Mouse (Mus musculus): ENCODE measurements around the gene Hmga2.
"Not testable (repeated sequence)": the region's sequence is repeated elsewhere in the genome, so short reads cannot be mapped to it uniquely, and the experiment has no call there.

Gene Hmga2

DNA sequence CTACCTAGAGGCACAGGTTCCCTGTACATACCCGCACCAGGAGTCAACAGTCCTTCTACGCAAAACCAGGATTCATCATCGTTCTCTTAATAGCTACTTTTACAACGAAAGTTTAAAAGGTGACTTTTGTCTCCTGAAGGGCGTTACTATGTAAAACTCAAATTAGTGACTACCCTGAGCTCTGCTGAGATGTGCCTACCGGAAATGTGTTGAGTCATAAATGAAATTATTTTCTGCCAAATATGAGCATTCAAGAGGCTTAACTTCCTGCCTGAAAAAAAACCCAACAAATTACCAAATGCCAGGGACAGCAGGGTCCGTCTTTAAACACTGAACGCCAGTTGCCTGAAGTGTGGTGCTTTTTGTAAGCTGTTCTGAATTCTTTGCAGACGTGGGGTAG lies 81.5 kb downstream of the Hmga2 start:
- DNase-seq (ENCODE audit: low spot score in 2 of 2), result no peak

GRCm38 (mm10) chr10:120391971-120392716 lies 84.1 kb downstream of the Hmga2 start:
- no peak for DNase-seq (ENCODE audit: low spot score in 2 of 2)

DNA sequence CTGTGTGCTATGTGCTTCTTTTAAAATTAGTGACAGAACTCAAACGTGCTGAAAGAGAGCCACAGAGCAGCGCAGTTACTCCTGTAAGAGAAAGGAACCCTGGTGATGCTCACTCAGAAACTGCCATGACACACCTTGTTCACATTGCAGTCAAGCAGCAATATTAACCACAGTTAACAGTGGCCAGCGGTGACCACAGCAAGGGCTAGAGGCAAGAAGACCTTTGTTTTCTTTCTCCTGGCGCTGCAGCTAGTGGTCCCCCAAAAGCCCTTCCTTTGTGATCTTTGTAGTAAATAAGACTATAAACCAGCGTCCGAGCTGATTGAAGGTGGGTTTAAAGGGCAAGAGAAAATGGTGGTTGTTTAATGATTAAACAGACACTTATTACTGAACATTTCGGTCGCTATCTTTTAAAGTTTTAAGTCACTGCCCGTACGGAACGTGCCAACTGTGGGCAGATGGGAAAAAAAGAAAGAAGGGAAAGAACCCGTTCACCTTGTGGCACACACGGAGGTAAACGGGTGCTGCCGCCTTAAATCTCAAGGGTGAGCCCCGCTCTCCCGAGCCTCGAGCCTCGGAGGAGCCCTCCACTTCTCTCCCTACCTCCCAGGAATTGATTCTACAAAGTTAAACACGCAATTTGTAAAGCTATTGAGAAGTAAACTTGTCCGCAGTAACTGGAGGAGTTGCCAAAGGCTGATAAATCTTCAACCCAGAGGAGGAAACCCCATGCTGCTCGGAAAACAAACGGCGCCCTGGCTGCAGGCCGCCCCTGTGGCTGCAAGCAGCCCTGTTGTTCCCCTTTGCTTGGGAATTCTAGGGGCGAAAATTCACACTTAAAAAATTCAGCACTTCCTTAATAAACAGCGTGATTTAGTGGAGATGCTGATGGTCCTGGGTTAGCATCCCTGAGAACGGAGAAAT lies 85.1 kb downstream of the Hmga2 start:
- no peak for DNase-seq (ENCODE audit: low spot score in 2 of 2)

GRCm38 (mm10) chr10:120389707-120390106 lies 86.6 kb downstream of the Hmga2 start:
- no peak for DNase-seq (ENCODE audit: low spot score in 2 of 2)

- DNase-seq (ENCODE audit: low spot score in 2 of 2), result no peak
Measured at GRCm38 (mm10) chr10:120388966-120389365, 87.3 kb downstream of the Hmga2 start.

DNA sequence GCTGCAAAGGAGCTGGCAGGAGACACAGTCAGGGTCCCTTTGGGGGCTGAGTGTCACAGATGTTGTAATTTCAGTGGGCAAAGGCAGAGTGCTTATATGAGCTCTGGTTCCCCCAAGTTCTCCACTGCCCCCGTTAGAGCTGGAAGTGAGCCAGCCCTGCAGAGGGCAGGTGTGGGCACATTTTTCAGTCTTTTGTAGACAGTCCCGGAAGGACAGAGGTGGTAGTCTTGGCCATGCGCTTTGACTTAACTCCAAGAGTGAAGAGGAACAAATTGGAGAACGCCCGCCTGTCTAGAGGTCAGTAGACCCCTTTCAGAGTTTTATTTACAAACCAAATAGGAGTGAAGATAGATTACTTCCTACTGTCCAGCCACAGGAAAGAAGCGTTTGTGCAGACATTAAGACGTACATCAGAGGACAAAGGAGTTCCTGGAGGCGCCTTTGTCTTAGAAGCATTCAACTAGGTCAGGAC lies 87.8 kb downstream of the Hmga2 start:
- no peak for DNase-seq (ENCODE audit: low spot score in 2 of 2)

DNA sequence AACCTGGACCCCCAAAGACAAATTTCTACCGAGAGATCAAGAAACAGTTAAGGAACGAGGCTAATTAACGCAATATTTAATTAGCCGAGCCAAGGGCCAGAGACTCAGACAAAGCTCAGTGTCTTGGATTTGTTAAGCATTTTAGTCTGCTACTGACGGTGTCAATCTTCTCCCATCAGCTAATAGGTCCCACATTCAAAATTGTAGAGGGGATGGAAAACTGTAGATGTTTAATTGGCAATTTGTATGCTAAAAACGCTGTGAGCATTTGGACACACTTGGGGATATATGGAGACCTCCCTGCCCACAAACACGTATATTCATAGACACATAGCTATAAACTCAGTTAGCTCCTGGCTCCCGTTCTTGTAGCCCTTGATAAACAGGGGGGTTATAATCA lies 89.2 kb downstream of the Hmga2 start:
- no peak for DNase-seq (ENCODE audit: low spot score in 2 of 2)

DNA sequence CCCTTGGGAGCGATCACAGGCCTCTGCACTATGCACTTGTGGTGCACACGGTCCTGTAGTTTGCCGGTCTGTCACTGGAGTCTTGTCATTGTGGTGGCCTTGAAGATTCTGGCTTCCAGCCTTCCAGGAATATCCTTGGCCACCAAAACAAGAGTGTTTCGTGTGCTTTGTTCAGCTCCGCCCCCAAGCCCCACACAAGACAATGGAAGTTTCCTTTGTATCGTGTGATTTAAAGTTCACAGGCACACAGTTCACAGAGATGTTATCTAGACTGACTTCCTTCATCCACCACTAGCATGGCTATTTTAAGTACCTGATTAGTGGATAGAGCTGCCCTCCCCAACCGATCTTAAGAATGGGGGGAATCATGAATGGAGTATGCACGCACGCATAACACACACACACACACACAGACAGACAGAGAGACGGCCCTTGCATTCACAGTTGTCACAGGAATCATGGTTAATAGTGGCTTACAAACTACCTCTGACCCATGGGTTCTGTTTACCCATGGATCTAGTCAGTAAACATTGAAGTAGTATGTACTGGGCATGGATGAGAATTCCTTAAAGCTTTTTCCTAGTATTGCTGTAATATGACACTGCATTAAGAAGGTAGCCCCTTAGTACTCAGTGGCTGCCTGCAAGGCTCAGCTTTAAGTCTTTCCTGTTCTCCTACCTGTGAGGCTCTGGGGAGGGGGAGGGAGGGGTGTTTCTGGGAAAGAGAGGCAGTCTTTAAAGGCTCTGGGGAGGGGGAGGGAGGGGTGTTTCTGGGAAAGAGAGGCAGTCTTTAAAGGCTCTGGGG lies 91.3 kb downstream of the Hmga2 start:
- no peak for DNase-seq (ENCODE audit: low spot score in 2 of 2)

- no peak for DNase-seq (ENCODE audit: low spot score in 2 of 2)
Measured at GRCm38 (mm10) chr10:120384040-120384439, 92.2 kb downstream of the Hmga2 start.

DNA sequence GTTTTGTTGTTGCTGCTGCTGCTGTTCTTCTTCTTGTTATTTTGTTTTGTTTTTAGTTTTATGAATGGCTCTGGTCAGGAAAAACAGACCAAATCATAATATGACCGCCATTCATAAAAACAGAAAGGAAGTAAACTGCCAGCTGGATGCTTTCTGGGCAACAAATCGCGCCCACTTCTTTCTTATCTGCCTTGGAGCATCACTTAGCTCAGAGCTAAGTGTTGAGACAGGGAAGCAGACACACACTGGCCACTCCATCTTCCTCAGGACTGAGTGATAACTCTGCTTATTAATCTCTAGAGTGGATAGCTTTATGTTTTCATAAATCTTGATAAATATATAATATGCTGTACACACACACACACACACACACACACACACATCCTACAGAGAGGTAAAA lies 98.5 kb downstream of the Hmga2 start:
- DNase-seq (ENCODE audit: low spot score in 2 of 2), result no peak

DNA sequence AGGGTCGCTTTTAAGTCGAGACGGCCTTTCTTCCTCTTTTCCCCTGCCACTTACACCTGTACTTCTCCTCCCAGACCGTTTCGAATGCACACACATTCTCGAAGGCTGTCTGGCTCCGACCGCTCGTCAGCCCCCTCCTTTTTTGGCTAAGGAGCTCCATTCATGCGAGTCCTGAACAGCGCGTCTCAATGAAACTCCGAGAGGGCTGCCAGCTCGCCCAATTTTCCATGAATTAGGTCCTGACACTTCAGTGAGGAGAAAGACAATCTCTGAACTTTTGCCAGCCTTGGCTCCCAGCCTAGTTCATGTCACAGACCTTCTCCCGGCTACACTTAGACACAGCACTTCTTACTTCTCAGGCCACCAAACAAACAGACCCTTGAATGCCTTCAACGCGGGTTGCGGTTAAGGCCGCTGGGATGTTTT lies 98.9 kb downstream of the Hmga2 start:
- DNase-seq (ENCODE audit: low spot score in 2 of 2), result no peak

- no peak for DNase-seq (ENCODE audit: low spot score in 2 of 2)
Measured at GRCm38 (mm10) chr10:120375438-120375837, 100.8 kb downstream of the Hmga2 start.

DNA sequence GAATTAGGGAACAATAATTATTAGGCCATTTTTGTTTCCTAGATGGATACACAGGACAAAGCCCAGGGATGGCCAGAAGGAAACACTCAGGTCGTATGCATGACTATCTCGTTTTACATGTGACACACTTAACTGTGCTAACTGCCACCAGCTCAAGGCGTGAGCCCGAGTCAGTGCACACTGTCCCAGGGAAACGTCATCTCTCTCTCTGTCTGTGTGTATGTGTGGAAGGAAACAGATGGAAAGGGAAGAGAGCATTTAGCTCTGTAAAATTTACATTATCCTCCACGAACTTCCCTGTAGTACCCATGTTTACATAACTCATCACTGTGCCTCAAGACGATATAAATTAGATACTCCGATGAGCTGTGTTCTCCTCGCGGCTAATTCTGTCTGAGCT lies 105.1 kb downstream of the Hmga2 start:
- no peak for DNase-seq (ENCODE audit: low spot score in 2 of 2)

DNA sequence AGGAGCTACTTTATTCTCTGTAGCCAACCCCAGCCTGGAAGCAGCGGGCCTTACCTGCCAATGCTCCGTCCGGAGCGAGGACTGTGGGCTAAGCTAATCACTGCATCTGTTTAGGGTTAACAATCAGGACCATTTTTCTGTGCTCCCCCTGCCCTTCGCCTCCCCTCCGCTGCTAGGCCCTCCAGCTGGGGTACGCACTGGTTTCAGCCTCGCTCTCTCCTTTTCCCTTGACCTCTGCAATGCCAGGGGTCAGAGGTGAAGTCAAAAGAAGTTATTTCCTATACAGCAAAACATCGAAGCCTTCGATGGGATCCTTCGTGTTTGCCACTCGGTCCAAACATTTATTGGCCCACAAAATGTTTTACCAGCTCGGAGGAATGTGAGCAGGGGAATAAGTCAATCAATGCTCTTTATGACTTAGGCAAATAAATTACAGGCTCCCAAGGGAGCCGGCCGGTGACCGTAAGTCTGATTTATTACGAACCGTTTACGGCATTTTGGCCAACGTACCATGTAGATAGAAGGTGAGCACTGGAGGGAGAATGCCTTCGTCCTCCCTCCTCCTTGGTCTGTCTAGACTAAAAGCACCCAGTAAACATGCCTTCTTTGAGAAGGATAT lies 107.0 kb downstream of the Hmga2 start:
- no peak for DNase-seq (ENCODE audit: low spot score in 2 of 2)

- DNase-seq (ENCODE audit: low spot score in 2 of 2), result not testable (repeated sequence)
Measured at GRCm38 (mm10) chr10:120366173-120366592, 110.1 kb downstream of the Hmga2 start.

DNA sequence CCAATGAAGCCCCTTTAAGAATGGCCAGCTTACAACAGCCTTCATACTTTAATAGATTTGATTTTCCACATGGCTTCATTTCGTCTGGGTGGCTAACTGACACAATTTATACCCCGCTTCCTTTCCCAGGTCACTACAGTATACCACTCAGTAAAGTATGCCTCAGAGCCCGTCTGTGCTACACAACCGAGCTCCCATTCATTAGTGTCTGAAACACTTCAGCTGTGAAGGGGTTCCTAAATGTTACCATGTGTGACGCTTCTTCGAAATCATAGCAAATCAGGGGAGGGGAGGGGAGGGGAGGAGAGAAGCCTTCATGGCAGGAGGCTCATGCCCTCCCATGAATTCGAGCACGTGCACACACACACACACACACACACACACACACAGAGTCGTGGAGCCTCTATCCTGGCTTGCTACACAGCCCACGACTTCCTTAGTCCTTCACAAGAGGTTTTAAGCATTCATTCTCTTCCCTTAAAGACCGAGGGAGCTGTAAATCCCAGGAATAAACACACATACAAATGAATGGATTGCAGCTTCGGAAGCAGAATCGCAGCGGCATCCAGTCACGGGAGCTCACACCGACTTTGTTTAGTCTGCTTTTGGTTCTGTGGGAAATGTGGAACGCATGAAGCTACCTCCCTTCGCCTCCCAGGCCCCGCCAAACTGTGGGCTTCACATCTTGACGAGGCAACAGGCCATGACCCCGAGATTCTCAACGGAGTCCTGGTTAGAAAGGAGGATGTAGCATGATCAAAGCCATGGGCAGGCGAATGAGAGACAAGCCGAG lies 110.7 kb downstream of the Hmga2 start:
- no peak for DNase-seq (ENCODE audit: low spot score in 2 of 2)

- no peak for DNase-seq (ENCODE audit: low spot score in 2 of 2)
Measured at GRCm38 (mm10) chr10:120363983-120364582, 112.2 kb downstream of the Hmga2 start.

- not testable (repeated sequence) for DNase-seq (ENCODE audit: low spot score in 2 of 2)
Measured at GRCm38 (mm10) chr10:120363298-120363982, 112.8 kb downstream of the Hmga2 start.

DNA sequence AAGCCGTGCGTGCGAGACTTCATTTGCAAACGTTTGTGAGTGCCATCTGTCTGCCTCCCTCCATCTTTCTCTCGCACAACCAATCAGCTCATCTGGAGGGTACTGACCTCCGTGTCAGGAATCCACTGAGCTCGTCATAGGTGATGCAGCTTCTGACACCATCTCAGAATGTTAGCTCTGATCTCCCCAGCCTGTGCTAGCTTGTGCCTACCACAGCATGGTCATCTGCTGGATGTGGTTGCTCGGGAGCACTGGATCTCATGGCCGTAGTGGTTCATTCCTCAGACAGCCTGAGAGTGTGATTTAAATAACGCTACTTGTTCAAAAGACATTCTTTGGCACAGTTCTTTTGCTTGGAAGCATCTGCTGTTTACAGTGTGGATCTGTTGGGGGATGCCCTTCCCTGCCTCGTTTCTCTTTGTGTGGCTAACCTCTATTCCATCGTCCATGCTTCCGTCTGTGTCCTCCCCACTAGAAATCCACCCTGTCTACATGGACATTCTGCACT lies 121.7 kb downstream of the Hmga2 start:
- no peak for DNase-seq (ENCODE audit: low spot score in 2 of 2)

Data from spleen, postnatal 14 days (tissue).